12 mouse cellular contexts compared by ENCODE assay signal in the genomic region with DNA sequence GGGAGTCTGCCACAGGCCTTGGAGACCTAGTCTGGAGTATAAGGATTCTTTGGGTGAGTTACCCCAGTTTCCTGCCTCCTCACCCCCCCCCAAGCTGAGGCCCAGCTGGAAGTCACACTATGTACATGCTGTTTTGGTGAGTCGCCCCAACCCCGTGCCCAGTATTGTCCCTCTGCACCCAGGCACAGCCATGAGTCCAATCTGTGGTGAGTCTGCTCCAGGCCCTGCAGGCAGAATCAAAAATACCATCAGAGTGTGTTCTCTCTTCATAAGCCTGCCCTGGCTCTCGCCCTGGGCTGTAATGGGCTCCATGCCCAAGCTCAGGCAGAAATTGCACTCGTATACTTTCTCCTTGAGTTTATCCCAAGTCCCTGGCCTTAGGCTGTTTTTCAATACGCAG.
DNase-seq lines count a peak whose midpoint lies in the region; ATAC-seq lines count a peak whose summit lies in the region.
"Had no signal": no experiment of that assay in that cellular context is flagged by ENCODE, and none has a peak within 500 bp of the region (broad histone marks: within the 10 kb centered on the region; RNA-seq: fewer than 3 reads in every experiment).

No protein-coding gene starts in this region.

- DNase-seq in cerebellum, postnatal 4 days (ENCODE audit: low spot score in 2 of 2) = no peak
- DNase-seq in lung, postnatal 10 days = peak; percentile 35
- DNase-seq in lung, postnatal 25 days (ENCODE audit: low spot score) = no peak
- peak; percentile 63 to 66 for DNase-seq in cerebellum, postnatal 36 days
- peak; percentile 39 for DNase-seq in skeletal muscle tissue, adult 2 months (ENCODE audit: low read depth, low spot score)
- no peak for DNase-seq in left cerebral cortex, adult 11 months (ENCODE audit: low spot score)
- DNase-seq in left cerebral cortex, adult 8-10 months (ENCODE audit: low spot score in 2 of 2) = no peak
- DNase-seq: adrenal gland, adult 2 months; kidney, postnatal 10 days had no signal

- ATAC-seq in cerebellum, adult (ENCODE audit: insufficient number of reproducible peaks, low FRiP score, low TSS enrichment) = peak; percentile 62; the same call in 1 of the 2 replicates
- ATAC-seq: inflammation-experienced regulatory T-cells, adult 6 months; midbrain, embryonic 13.5 days had no signal

Comparison
In these comparisons a context has a peak if more than half of its experiments do, and no peak if none do; other contexts are left out.
1. DNase-seq: peak in lung, postnatal 10 days (single experiment), cerebellum, postnatal 36 days (2 of 2) and skeletal muscle tissue, adult 2 months (single experiment); none in cerebellum, postnatal 4 days (0 of 2), lung, postnatal 25 days (single experiment), left cerebral cortex, adult 11 months (single experiment) and left cerebral cortex, adult 8-10 months (0 of 2).